ENCODE assay signal across 8 mouse cellular contexts in the genomic region with DNA sequence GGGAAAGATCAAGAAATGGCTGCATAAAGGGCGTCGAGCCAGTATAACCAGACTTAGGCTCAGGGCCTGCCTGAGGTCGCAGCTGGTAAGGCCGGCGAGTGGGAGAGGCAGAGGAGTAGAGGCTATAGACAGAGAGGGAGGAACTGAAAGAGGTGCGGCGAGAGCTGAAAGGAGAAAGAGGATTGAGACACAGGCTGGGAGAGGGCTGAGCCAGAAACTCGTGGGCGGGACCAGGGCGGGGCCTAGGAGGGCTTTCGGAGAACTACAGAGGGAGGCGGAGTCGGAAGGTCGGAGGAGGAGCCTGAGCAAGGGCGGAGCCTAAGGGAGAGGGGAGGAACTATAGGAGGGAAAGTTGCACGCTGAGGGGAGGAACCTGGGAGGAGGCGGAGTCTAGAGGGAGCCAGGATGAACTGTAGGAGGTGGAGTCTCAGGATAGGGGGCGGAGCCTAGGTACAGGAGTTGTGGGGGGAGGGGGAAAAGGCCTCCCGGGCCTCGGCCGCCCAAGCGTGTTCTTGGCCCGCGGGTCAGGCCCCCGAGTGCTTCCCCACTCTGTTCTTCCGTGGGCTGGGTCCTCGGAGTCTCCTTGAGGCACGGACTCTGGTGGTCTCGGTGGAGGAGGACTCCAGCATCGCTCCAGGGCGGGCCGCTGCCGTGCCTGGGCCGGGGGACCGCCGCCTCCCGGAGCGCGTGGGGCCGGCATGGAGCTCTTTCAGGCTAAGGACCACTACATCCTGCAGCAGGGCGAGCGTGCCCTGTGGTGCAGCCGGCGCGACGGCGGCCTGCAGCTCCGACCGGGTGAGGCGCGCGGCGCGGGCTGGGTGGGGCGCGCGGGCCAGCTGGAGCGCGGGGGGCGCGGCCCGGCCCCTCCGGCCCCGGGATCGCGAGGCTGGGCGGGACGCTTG. TPM values are rescaled to one million over a fixed set of nuclear protein-coding genes. Genes with fewer than 3 reads are reported as not detected.
DNase-seq lines count a peak whose midpoint lies in the region; ATAC-seq lines count a peak whose summit lies in the region.

A gene (plus strand): TSS at position 432 of the 902 bp plus-strand sequence.

- H3K9me3 ChIP-seq in hindbrain, embryonic 14.5 days (ENCODE audit: control insufficient read depth, low read length): no peaks in the 10 kb centered on the region

- ATAC-seq in hindbrain, embryonic 14.5 days (ENCODE audit: low FRiP score): peak; percentile 99

- peak within 1 kb of the TSS; percentile 69 for H3K27ac ChIP-seq in hindbrain, embryonic 14.5 days

- no peaks in the 10 kb centered on the region for H3K36me3 ChIP-seq in hindbrain, embryonic 14.5 days (replicated peaks; ENCODE audit: control insufficient read depth, insufficient read depth)

- peak within 1 kb of the TSS; percentile 84 for H3K4me3 ChIP-seq in hindbrain, embryonic 14.5 days (replicated peaks; ENCODE audit: low read length)

- H3K4me2 ChIP-seq in hindbrain, embryonic 14.5 days (replicated peaks): peak within 1 kb of the TSS; percentile 68

- WGBS in hindbrain, embryonic 14.5 days: 2% methylated on average over 65 of the region's 68 CpGs

- DNase-seq in R1 (ENCODE audit: low read depth, low spot score): peak; percentile 97
- DNase-seq in cerebellum, postnatal 25 days: peak; percentile 97 to 98
- peak; percentile 79 to 89 for DNase-seq in frontal cortex, postnatal 25 days (ENCODE audit: low spot score in 2 of 2)
- peak; percentile 96 for DNase-seq in hindbrain, embryonic 14.5 days (ENCODE audit: low spot score)
- DNase-seq in layer of hippocampus, postnatal 36 days: peak; percentile 96 to 97
- DNase-seq in lung, postnatal 36 days: peak; percentile 100
- DNase-seq in retina, postnatal 1 day: peak; percentile 99
- DNase-seq in urinary bladder, adult 18-20 months (ENCODE audit: low spot score in 2 of 2): peak; percentile 99 to 100

- peaks cover 14% of the 10 kb centered on the region for H3K4me1 ChIP-seq in hindbrain, embryonic 14.5 days (replicated peaks; ENCODE audit: control insufficient read depth, insufficient read depth, low read length)

- H3K9ac ChIP-seq in hindbrain, embryonic 14.5 days: peak within 1 kb of the TSS; percentile 76

- no peaks in the 10 kb centered on the region for H3K27me3 ChIP-seq in hindbrain, embryonic 14.5 days (ENCODE audit: control insufficient read depth, insufficient read depth, low read length)

RNA-seq across cellular contexts. Expression of the gene that starts here (rescaled TPM):
- 418 and 450 TPM in 2 replicates for polyA plus RNA-seq in hindbrain, embryonic 14.5 days (2014; fragmentation: Nextera tagmentation; extraction: Ambion mirVana)
- 100 to 1,000 TPM; 113 to 130 TPM for total RNA-seq in layer of hippocampus, postnatal 36 days (2021)

Comparison
In these comparisons a context has a peak if more than half of its experiments do, and no peak if none do; other contexts are left out.
1. Peak in every context shown above with its lines: DNase-seq, ATAC-seq, H3K4me3 ChIP-seq and H3K27ac ChIP-seq.